Mouse (Mus musculus) activated CD4-positive, CD25-positive, alpha-beta regulatory T cell (primary cell): ENCODE data around the gene Tcam1. TPM values are rescaled to one million over a fixed set of nuclear protein-coding genes. Genes with fewer than 3 reads are reported as not detected.

Experiments used
- polyA plus RNA-seq, 2 experiments: library from polyadenylated mRNA; unstranded; fragments of 100-300 nt; shearing (Covaris generic); gene quantifications; one replicate each; pipeline ENCODE4 v1.2.1; 2017

Gene Tcam1
- under 1 TPM; 0.05 to 0.17 TPM for polyA plus RNA-seq

DNA sequence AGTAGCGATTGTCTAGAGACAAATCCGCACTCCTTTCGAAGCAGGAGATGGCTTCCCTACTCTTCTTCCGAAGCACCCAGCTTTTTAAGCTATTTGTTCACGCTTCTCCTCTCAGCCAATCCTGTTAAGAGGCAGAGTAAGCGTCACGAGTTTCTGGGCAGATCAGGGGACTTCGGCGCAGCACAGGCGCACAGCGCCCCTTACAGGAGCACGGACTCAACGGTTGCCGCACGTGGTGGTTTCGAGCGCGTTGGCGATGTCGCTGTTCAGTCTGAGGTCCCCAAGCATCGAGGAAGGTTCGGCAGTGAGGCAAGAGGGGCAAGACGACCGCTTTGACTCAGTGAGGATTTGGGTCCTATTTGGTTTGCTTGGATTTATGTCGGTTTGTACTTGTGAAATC, at the start of gene Tcam1:
Gene Tcam1, plus strand, starts transcription at position 219 of the 400 bp plus-strand sequence.

DNA sequence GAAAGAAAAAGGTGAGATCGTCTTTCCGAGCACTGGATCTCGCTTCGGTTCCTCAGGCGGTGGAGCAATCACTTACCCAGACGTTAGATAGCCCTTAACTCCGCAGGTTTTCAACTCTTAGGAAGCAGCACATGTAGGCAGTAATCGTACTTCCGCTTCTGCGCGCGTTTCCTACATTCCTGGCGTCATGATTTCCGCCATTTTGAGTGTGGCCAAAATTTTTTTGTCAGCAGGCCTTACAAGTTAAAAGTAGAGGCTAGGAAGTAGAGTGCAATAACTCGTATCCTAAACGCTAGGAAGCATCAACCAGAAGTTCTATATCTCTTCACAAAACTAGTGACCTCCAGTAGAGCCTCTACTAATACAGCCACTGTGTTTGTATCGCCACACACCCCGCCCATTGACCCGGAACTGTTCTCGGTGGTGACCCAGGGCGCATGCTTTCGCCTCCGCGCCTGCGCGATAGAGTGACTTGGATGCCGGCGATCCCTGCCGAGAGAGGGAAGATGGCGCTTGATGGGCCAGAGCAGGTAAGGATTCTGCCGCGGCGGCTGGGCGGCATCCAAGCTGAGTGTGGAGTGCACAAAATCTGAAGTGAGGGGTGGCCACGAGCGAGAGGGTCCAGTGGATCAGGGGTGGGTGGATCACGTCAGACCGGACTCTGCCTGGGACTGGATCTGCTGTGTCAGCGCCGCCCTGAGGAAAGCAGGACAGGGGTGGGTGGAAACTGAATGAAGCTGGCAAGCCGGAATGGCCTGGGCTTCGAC, 20.6 kb upstream of the Tcam1 start, which contains the start of the genes Ftsj3 and Psmc5:
Gene Ftsj3, minus strand, starts transcription at position 395 of the 767 bp plus-strand sequence.
Gene Psmc5, plus strand, starts transcription at position 470 of the 767 bp plus-strand sequence.

GRCm38 (mm10) chr11:106272644-106273310, 3.7 kb upstream of the Tcam1 start, which contains the start of gene Smarcd2:
TSS of gene Smarcd2 (minus strand) at chr11:106272972.

GRCm38 (mm10) chr11:106301765-106302164, 25.3 kb downstream of the Tcam1 start, which contains the start of gene Gh:
TSS of gene Gh (minus strand) at chr11:106301865.

GRCm38 (mm10) chr11:106314333-106314812, 37.9 kb downstream of the Tcam1 start, which contains the start of gene Cd79b:
TSS of gene Cd79b (minus strand) at chr11:106314762.

Other genes starting within 250 kb of the Tcam1 start
- 10 to 100 TPM; 51.8 to 78.4 TPM for gene Dcaf7, start 239.8 kb upstream of the Tcam1 start, polyA plus RNA-seq
- gene Taco1, start 210.6 kb upstream of the Tcam1 start, polyA plus RNA-seq = 10 to 100 TPM; 14.3 to 15.8 TPM
- gene Map3k3, start 192.1 kb upstream of the Tcam1 start, polyA plus RNA-seq = 10 to 100 TPM; 51.2 to 76.6 TPM
- 1 to 10 TPM; 1.3 to 2.4 TPM for gene Gm10840, start 115.8 kb upstream of the Tcam1 start, polyA plus RNA-seq
- gene Limd2, start 115.8 kb upstream of the Tcam1 start, polyA plus RNA-seq = 1,000 to 10,000 TPM; 1,468 to 2,043 TPM
- gene Strada, start 74.5 kb upstream of the Tcam1 start, polyA plus RNA-seq = 10 to 100 TPM; 25.7 to 29.6 TPM
- gene Ccdc47, start 60.3 kb upstream of the Tcam1 start, polyA plus RNA-seq = 10 to 100 TPM; 92.0 to 94.0 TPM
- 10 to 100 TPM; 68.5 to 81.4 TPM for gene Ddx42, start 59.7 kb upstream of the Tcam1 start, polyA plus RNA-seq
- 10 to 100 TPM; 41.8 to 72.1 TPM for gene Ftsj3, start 20.6 kb upstream of the Tcam1 start, polyA plus RNA-seq
- 100 to 1,000 TPM; 169 to 199 TPM for gene Psmc5, start 20.5 kb upstream of the Tcam1 start, polyA plus RNA-seq
- gene Smarcd2, start 3.7 kb upstream of the Tcam1 start, polyA plus RNA-seq = 100 to 1,000 TPM; 132 to 161 TPM
- not detected for gene Gh, start 25.2 kb downstream of the Tcam1 start, polyA plus RNA-seq
- gene Cd79b, start 38.1 kb downstream of the Tcam1 start, polyA plus RNA-seq = 10 to 100 TPM; 32.3 to 47.4 TPM
- under 1 TPM; 0.06 to 0.17 TPM for gene Scn4a, start 76.6 kb downstream of the Tcam1 start, polyA plus RNA-seq
- gene Prr29, start 88.8 kb downstream of the Tcam1 start, polyA plus RNA-seq = under 1 TPM; 0.27 to 0.42 TPM
- 10 to 100 TPM; 76.8 to 99.6 TPM for gene Icam2, start 111.4 kb downstream of the Tcam1 start, polyA plus RNA-seq
- gene Ern1, start 211.2 kb downstream of the Tcam1 start, polyA plus RNA-seq = 10 to 100 TPM in 1 of 2 experiments, 1 to 10 TPM in 1; 3.5 to 10.2 TPM